Mouse (Mus musculus) liver, embryonic 11.5 days (tissue): Measurements from ENCODE around the gene Cnn2. TPM values are rescaled to one million over a fixed set of nuclear protein-coding genes. Genes with fewer than 3 reads are reported as not detected.

ENCODE experiments used
- ATAC-seq: fragments of 200-750 bp; cut with Nextera tagmentation; replicated peaks from 2 replicates; pipeline ENCODE4 v1.8.0; 2017; ENCODE audit warnings: moderate number of reproducible peaks, mild to moderate bottlenecking, moderate TSS enrichment, moderate library complexity; ENCODE audit not compliant: low FRiP score
- DNase-seq: peaks from one replicate; pipeline ENCODE4 v3.0.0-alpha.2; 2017; ENCODE audit warnings: low spot score
- H3K27ac ChIP-seq: fragments of 300-500 bp; sonication (generic); 2 replicates; pipeline ENCODE4 v1.5.1; 2014; ENCODE audit warnings: mild to moderate bottlenecking, low read depth, low read length, control low read depth
- H3K27me3 ChIP-seq: fragments of 300-500 bp; sonication (generic); replicated peaks from 2 replicates; pipeline ENCODE4 v1.6.1; 2014; ENCODE audit warnings: low read length, mixed read lengths; ENCODE audit not compliant: control insufficient read depth, insufficient read depth
- H3K36me3 ChIP-seq: fragments of 300-500 bp; sonication (generic); 2 replicates; pipeline ENCODE4 v1.6.1; 2014; ENCODE audit warnings: mild to moderate bottlenecking, low read length, moderate library complexity, mixed read lengths; ENCODE audit not compliant: control insufficient read depth, insufficient read depth
- H3K4me1 ChIP-seq: fragments of 300-500 bp; sonication (generic); replicated peaks from 2 replicates; pipeline ENCODE4 v1.6.1; 2014; ENCODE audit warnings: low read length, mixed read lengths; ENCODE audit not compliant: control insufficient read depth, insufficient read depth
- H3K4me2 ChIP-seq: fragments of 300-500 bp; sonication (generic); 2 replicates; pipeline ENCODE4 v1.6.1; 2014; ENCODE audit warnings: mild to moderate bottlenecking, control low read depth, moderate library complexity
- H3K4me3 ChIP-seq: fragments of 300-500 bp; sonication (generic); 2 replicates; pipeline ENCODE4 v1.5.1; 2014; ENCODE audit warnings: low read depth, low read length, control low read depth
- H3K9ac ChIP-seq: fragments of 300-500 bp; sonication (generic); 2 replicates; pipeline ENCODE4 v1.6.1; 2014; ENCODE audit warnings: low read depth, low read length, control low read depth
- H3K9me3 ChIP-seq: fragments of 300-500 bp; sonication (generic); 2 replicates; pipeline ENCODE4 v1.6.1; 2016; ENCODE audit warnings: low read length, inconsistent platforms, mixed read lengths; ENCODE audit not compliant: control insufficient read depth
- WGBS: fragments of 180-500 bp; shearing (Covaris S2); extraction: QIAGEN DNeasy Blood & Tissue Kit; methylation state at CpG from one replicate; pipeline ENCODE4 v1.1.7; 2014; 5-methylcytosine and 5-hydroxymethylcytosine counted together
- polyA plus RNA-seq: library from polyadenylated mRNA; unstranded; fragments of >200 nt; fragmentation: Nextera tagmentation; extraction: Ambion mirVana; gene quantifications from 2 replicates; pipeline ENCODE4 v1.2.1, GENCODE M21; 2014

Cnn2 gene
- polyA plus RNA-seq, 1 experiment from 2014 or later: 115 TPM

DNA sequence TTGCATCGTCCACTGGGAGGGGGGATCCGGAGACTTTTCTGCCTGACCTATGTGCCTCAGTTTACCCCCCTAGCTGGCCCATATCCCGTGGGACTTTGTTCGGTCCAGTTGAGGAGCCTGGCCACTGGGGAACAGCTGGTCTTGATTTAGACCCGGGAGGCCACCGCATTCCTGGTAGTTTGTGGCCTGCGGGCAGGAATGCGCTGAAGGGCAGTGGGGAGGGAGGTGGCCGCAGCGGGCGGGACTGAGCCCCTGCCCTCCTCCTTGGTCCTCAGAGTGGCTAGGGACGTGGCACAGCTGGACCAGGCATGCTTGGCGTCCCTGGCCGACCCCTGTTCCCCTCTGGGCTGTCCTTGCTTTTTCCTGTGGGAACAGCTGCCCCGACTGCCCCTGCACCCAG lies 1.5 kb downstream of the Cnn2 start:
- ATAC-seq: no peak
- Histone ChIP-seq H3K4me2 (peak overlapping the region; percentile 93), H3K27me3 (peaks cover 8% of the 10 kb centered on the region), H3K4me3 (peak overlapping the region; percentile 60), H3K9me3 (peaks cover 3% of the 10 kb centered on the region), H3K36me3 (peaks cover 32% of the 10 kb centered on the region), H3K4me1 (peaks cover 46% of the 10 kb centered on the region), H3K27ac (no peak overlapping the region; the same call in 1 of the 2 replicates), H3K9ac (peak overlapping the region; percentile 15; the same call in 1 of the 2 replicates)
- DNase-seq: no peak
- WGBS: 35% methylated on average over 15 of the region's 15 CpGs

DNA sequence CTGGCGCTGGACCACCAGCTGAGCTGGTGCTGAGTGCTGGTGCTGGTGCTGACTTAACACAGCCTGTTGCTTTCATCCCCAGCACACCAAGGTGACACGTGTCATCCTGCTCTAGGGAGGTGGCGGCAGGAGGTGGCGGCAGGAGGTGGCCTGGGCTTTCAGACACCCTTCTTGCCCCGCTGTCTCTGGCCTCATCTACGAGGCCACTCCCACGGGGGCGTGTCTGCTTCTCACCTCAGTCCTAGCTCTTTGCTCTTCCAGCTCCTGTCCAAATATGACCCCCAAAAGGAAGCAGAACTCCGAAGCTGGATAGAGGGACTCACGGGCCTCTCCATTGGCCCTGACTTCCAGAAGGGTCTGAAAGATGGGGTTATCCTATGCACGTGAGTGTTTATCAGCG lies 2.7 kb downstream of the Cnn2 start:
- H3K9me3 ChIP-seq: peaks cover 3% of the 10 kb centered on the region
- no peak for DNase-seq

DNA sequence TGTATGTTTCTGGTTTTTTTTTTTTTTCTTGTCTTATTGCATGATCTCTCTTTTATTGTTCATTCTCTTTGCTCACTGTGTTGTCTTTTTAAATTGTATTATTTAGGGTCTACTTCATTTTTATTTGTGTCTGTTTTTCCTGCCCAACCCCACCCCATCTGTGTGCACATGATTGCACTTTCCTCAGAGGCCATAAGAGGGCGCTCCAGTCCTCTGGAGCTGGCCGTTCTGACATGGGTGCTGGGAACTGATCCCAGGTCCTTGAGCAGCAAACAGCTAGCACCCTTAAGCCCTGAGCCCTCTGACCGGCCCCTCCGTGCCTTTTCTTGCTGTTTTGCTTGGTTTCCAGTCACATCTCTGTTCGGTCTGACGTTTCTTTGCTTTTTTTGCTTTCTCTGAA lies 3.2 kb downstream of the Cnn2 start:
- H3K27ac ChIP-seq: no peak overlapping the region
- peaks cover 42% of the 10 kb centered on the region for H3K4me1 ChIP-seq
- DNase-seq (no peak), ATAC-seq (no peak)
- H3K9ac ChIP-seq: no peak overlapping the region
- H3K27me3 ChIP-seq: peaks cover 8% of the 10 kb centered on the region
- no peak overlapping the region for H3K4me3 ChIP-seq
- WGBS: 86% methylated on average over 6 of the region's 6 CpGs
- peaks cover 32% of the 10 kb centered on the region for H3K36me3 ChIP-seq
- H3K4me2 ChIP-seq: no peak overlapping the region
- peaks cover 3% of the 10 kb centered on the region for H3K9me3 ChIP-seq

More for the DNA sequence above, 2.7 kb downstream of the Cnn2 start:
- WGBS: 80% methylated on average over 12 of the region's 12 CpGs
- Histone ChIP-seq H3K4me1 (peaks cover 46% of the 10 kb centered on the region), H3K9ac (no peak overlapping the region), H3K36me3 (peaks cover 32% of the 10 kb centered on the region), H3K27me3 (peaks cover 8% of the 10 kb centered on the region), H3K27ac (no peak overlapping the region), H3K4me2 (no peak overlapping the region), H3K4me3 (no peak overlapping the region)
- ATAC-seq: no peak

DNA sequence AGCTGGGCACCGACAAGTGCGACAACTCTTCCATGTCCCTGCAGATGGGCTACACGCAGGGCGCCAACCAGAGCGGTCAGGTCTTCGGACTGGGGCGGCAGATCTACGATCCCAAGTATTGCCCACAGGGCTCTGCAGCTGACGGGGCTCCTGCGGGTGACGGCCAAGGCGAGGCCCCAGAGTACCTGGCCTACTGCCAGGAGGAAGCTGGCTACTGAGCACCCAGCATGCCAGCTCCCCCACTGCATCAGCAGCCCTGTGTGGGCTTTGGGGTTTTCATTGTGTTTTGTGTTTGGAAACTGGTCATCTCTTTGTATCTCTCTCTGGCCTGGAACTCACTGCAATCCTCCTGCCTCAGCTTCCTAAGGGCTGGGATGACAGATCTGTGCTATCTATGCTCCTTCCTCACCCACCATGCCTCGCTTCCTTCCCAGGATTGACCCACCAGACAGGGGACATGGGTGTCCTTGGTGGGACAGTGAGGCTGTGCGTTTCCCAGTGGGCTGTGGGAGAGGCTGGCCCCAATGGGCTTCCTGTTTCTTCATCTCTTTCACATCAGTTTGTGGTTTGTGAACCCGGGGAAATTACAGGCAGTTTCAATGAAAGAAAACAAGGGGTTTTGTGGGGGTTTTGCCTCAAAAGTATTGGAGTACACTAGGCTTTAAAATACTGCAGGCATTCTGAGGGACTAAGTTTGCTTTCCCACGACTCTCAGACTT lies 6.2 kb downstream of the Cnn2 start:
- peak overlapping the region; percentile 12; the same call in 1 of the 2 replicates for H3K4me2 ChIP-seq
- peaks cover 32% of the 10 kb centered on the region for H3K36me3 ChIP-seq
- H3K27me3 ChIP-seq: peaks cover 4% of the 10 kb centered on the region
- H3K9me3 ChIP-seq: peaks cover 3% of the 10 kb centered on the region
- DNase-seq (no peak), ATAC-seq (no peak)
- WGBS: 81% methylated on average over 16 of the region's 16 CpGs
- no peak overlapping the region for H3K27ac ChIP-seq
- H3K4me3 ChIP-seq: no peak overlapping the region
- H3K9ac ChIP-seq: 0 out of 2 replicates have a peak overlapping the region, but pooled peaks have one; percentile 14
- H3K4me1 ChIP-seq: peaks cover 25% of the 10 kb centered on the region

DNA sequence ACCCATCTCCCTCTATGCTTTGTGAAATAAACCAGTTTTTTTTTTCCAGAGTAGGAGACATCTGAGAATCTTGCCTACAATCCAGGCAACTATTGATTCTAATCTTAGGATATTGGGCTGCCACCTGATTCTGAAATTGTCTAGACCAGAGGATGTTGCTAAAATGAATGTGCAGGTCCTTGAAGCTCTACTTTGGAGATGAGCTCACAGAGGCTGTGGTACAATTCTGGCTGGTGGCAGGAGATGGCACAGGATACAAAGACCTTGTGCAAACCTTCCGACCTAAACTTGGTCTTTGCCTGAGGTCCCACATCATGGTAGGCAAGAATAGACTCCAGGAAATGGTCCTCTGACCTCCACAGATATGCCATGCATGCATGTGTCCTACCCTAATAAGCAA lies 7.3 kb downstream of the Cnn2 start:
- peaks cover 19% of the 10 kb centered on the region for H3K4me1 ChIP-seq
- ATAC-seq (no peak), DNase-seq (no peak)
- peak overlapping the region; percentile 27; the same call in 1 of the 2 replicates for H3K9ac ChIP-seq
- 54% methylated on average over 1 of the region's 1 CpGs for WGBS
- H3K27ac ChIP-seq: no peak overlapping the region; the same call in 1 of the 2 replicates
- no peaks in the 10 kb centered on the region; the same call in 1 of the 2 replicates for H3K27me3 ChIP-seq
- H3K9me3 ChIP-seq: peaks cover 3% of the 10 kb centered on the region
- H3K4me3 ChIP-seq: peak overlapping the region; percentile 66; the same call in 1 of the 2 replicates
- peak overlapping the region; percentile 89 for H3K4me2 ChIP-seq
- peaks cover 32% of the 10 kb centered on the region for H3K36me3 ChIP-seq

DNA sequence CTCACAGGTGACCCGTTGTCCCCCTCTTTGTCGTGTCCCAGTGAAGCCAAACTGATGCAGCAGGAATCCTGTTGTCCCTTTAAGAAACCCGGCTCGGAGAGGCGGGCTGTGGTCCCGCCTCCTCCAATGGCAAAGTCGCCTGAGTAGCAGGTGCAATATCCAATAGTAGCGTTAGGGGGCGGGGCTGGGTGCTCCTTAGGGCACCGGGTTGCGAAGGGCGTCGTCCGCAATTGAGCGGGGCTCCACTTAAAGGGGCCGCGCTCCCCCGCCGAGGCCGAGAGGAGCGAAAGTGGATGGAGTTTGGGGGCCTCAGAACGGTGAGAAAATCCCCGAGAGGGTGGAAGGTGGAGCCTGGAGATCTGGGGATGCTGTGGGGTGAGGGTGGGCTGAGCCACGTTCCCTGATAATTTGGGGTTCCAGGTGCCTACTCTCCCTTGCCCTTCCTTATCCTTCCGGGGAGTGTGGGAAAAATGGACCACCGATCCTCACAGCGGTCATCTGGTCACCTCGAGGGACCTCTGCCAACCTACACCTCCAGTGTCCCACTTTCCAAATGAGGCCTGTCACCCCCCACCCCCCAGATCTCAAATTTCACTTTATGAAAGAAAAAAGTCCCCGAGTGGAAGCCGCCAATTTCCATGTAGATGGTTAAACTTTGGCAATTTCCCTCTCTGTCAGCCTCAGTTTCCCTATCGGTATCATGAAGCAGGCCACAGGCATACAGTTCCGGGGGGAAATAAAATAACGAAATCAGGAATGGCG lies 8.1 kb downstream of the Cnn2 start, which contains the start of gene Abca7:
TSS of gene Abca7 (plus strand) at position 223 of the 762 bp plus-strand sequence.
- peak; percentile 94 for DNase-seq
- WGBS: under 1% methylated on average over 34 of the region's 34 CpGs
- peaks cover 28% of the 10 kb centered on the region for H3K36me3 ChIP-seq
- peak within 1 kb of the TSS; percentile 80 for H3K27ac ChIP-seq
- peak within 1 kb of the TSS; percentile 89 for H3K4me2 ChIP-seq
- peaks cover 21% of the 10 kb centered on the region for H3K4me1 ChIP-seq
- H3K27me3 ChIP-seq: no peaks in the 10 kb centered on the region; the same call in 1 of the 2 replicates
- ATAC-seq: peak; percentile 89
- peaks cover 3% of the 10 kb centered on the region for H3K9me3 ChIP-seq
- H3K9ac ChIP-seq: peak within 1 kb of the TSS; percentile 69
- peak within 1 kb of the TSS; percentile 66 for H3K4me3 ChIP-seq

DNA sequence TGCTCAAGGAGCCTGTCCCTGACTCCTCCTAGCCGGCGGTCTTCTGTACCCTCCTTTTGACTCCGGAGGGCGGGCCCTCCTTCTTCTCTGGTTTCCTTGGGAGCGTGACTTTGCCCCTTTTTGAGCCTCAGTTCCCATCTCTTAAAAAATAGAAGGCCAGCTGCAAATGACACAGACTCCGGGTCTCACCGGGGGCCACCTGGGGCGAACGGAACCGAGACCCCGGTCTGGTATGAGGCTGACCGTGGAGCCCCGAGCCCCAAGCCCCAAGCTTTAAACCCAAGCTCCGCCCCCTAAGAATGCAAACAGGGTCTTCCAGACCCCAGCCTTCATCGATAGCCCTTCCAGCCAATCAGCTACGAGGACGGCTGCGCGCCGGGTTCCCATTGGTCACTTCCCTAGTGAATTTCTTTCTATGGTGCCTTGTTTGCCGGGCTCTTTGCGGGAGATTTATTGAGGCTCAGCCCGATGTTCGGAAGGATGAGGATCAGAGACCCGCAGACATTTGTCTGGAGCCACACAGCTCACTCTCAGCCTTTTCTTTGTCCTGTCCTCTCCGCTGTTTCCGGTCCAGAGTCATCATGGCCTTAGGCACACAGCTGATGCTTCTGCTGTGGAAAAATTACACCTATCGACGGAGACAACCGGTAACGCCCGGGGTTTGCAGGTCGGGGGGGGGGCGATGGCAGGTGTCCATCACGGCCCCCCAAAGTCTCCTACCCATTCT lies 8.8 kb downstream of the Cnn2 start:
- Histone ChIP-seq H3K27me3 (peaks cover 4% of the 10 kb centered on the region), H3K9me3 (no peaks in the 10 kb centered on the region), H3K4me1 (peaks cover 29% of the 10 kb centered on the region), H3K9ac (peak overlapping the region; percentile 69), H3K27ac (peak overlapping the region; percentile 80), H3K36me3 (peaks cover 21% of the 10 kb centered on the region), H3K4me3 (peak overlapping the region; percentile 66), H3K4me2 (peak overlapping the region; percentile 89)
- DNase-seq: peak; percentile 83
- ATAC-seq: peak; percentile 75
- under 1% methylated on average over 35 of the region's 35 CpGs for WGBS

DNA sequence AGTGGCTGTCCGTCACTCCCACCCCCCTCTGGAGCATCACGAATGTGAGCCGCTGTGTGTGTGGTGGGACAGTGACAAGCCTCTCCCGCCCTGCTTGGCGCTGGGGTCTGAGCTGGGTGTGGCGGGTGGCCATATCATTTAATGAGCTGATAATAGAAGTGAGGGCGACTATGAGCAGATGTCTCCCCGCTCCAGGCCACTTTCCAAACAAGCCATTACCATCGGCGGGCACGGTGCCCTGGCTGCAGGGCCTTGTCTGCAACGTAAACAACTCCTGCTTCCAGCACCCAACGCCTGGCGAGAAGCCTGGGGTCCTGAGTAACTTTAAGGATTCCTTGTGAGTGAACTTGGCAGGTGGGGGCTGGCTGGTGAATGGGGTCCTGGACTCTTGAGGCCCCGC lies 9.4 kb downstream of the Cnn2 start:
- H3K9ac ChIP-seq: peak overlapping the region; percentile 69
- peaks cover 4% of the 10 kb centered on the region for H3K27me3 ChIP-seq
- ATAC-seq (peak; percentile 25; the same call in 1 of the 2 replicates), DNase-seq (no peak)
- H3K36me3 ChIP-seq: peaks cover 17% of the 10 kb centered on the region
- peak overlapping the region; percentile 80 for H3K27ac ChIP-seq
- no peaks in the 10 kb centered on the region for H3K9me3 ChIP-seq
- H3K4me3 ChIP-seq: peak overlapping the region; percentile 66
- 15% methylated on average over 15 of the region's 15 CpGs for WGBS
- H3K4me2 ChIP-seq: peak overlapping the region; percentile 89
- H3K4me1 ChIP-seq: peaks cover 34% of the 10 kb centered on the region
